Mouse (Mus musculus) midbrain, embryonic 13.5 days (tissue): ENCODE data around the gene Npr3. TPM values are rescaled to one million over a fixed set of nuclear protein-coding genes. Genes with fewer than 3 reads are reported as not detected.
A peak's percentile ranks its signal among the peaks of the same experiment; 100 is the strongest.

Experiments
- ATAC-seq: fragments of 200-750 bp; cut with Nextera tagmentation; 2 replicates; pipeline ENCODE4 v1.8.0; 2017; ENCODE audit warnings: mild to moderate bottlenecking, moderate TSS enrichment, moderate library complexity
- H3K27ac ChIP-seq: fragments of 300-500 bp; sonication (generic); 2 replicates; pipeline ENCODE4 v1.5.1; 2015; ENCODE audit warnings: inconsistent platforms, mild to moderate bottlenecking, moderate library complexity
- H3K27me3 ChIP-seq: fragments of 300-500 bp; sonication (generic); 2 replicates; pipeline ENCODE4 v1.6.1; 2015; ENCODE audit warnings: mild to moderate bottlenecking, inconsistent platforms
- H3K36me3 ChIP-seq: fragments of 300-500 bp; sonication (generic); 2 replicates; pipeline ENCODE4 v1.6.1; 2015; ENCODE audit warnings: mild to moderate bottlenecking, inconsistent platforms
- H3K4me1 ChIP-seq: fragments of 300-500 bp; sonication (generic); replicated peaks from 2 replicates; pipeline ENCODE4 v1.6.1; 2015; ENCODE audit warnings: inconsistent platforms
- H3K4me2 ChIP-seq: fragments of 300-500 bp; sonication (generic); replicated peaks from 2 replicates; pipeline ENCODE4 v1.6.1; 2015; ENCODE audit warnings: moderate library complexity, mild to moderate bottlenecking, inconsistent platforms
- H3K4me3 ChIP-seq: fragments of 300-500 bp; sonication (generic); replicated peaks from 2 replicates; pipeline ENCODE4 v1.5.1; 2015; ENCODE audit warnings: mild to moderate bottlenecking, inconsistent platforms
- H3K9ac ChIP-seq: fragments of 300-500 bp; sonication (generic); replicated peaks from 2 replicates; pipeline ENCODE4 v1.6.1; 2015; ENCODE audit warnings: mild to moderate bottlenecking, inconsistent platforms
- H3K9me3 ChIP-seq: fragments of 300-500 bp; sonication (generic); 2 replicates; pipeline ENCODE4 v1.6.1; 2016; ENCODE audit warnings: mild to moderate bottlenecking, inconsistent platforms
- WGBS: fragments of 180-500 bp; shearing (Covaris S2); methylation state at CpG from one replicate; pipeline ENCODE4 v1.1.7; 2015; 5-methylcytosine and 5-hydroxymethylcytosine counted together
- polyA plus RNA-seq: library from polyadenylated mRNA; unstranded; fragments of >200 nt; fragmentation: Nextera tagmentation; extraction: Ambion mirVana; gene quantifications from 2 replicates; pipeline ENCODE4 v1.2.1, GENCODE M21; 2015

Gene Npr3
- polyA plus RNA-seq = 1.1 and 1.2 TPM in 2 replicates

DNA sequence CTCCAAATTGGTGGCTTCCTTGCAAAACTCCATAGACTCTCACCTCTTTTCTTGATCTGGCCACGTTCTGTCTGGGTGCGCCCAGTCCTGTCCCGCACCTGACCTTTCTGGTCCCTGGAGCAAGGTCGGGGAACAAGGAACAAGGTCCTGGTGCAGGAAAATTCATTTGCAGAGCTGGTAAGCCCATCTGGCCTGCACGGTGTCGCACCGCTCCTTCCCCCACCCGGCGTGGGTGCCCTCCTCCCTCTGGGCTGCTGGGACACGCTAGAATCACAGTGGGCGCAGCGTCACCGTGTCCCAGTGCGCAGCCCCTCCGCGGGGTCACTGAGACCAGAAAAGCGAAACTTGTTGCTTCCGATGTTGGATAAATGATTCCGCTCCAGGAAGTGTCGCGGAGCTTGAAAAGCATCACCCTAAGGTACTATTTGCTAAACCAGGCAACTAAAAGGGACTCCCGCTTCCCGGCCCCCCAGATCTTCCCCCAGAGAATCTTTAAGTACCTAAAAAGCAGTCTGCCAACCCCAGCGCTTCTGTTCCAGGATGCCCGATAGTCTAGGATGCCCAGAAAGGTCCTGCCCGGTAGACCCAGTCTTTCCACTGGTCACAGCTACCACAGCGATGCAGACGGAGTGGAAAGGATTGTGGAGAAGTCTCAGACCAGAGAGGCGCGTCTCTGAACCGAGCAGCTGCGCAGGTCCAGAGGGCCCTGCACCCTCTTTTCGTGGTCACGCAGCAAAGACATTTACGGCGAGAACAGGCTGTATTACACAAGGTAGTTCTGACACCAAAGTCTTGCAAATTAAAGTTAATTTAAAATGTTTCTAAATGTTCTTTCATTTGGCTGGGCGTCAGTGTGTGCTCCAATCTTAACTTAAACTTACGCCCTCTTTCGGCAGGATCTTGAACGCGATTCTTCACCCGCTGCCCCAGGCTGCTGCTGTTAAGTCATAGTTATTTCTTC is at the start of gene Npr3:
Gene Npr3, minus strand, starts transcription at position 717 of the 961 bp plus-strand sequence.
- WGBS = under 1% methylated on average over 42 of the region's 42 CpGs
- Histone ChIP-seq H3K4me3 (peak within 1 kb of the TSS; percentile 57), H3K4me1 (peaks cover 51% of the 10 kb centered on the region), H3K9me3 (no peaks in the 10 kb centered on the region), H3K9ac (peak within 1 kb of the TSS; percentile 48; the same call in 1 of the 2 replicates), H3K4me2 (peak within 1 kb of the TSS; percentile 96), H3K27ac (no peak within 1 kb of the TSS), H3K27me3 (peaks cover 72% of the 10 kb centered on the region), H3K36me3 (no peaks in the 10 kb centered on the region)
- 0 out of 2 replicates have a peak, but pooled peaks have one; percentile 12 for ATAC-seq

DNA sequence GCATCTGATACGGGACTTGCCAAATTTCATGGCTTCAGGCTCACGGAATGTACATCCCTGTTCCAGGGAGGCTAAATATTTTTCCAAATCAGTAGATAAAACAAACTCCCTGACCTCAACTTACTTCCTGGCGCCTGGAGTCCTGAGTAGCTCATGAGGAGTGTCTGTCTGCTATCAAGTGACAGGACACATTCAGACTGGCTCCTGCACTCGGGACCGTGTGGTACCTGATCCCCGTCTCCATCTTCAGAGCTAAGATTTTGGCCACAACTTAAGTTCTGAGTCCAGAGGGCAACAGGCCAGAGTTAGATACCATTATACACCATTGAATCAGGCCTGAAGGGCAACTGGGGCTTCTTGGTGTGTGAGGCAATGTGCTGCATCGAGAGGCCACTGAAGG is 49.0 kb upstream of the Npr3 start:
- no peak overlapping the region for H3K27ac ChIP-seq
- H3K36me3 ChIP-seq = no peaks in the 10 kb centered on the region
- WGBS = 90% methylated on average over 7 of the region's 7 CpGs
- H3K27me3 ChIP-seq = no peaks in the 10 kb centered on the region
- no peaks in the 10 kb centered on the region for H3K4me1 ChIP-seq
- H3K9ac ChIP-seq = no peak overlapping the region
- ATAC-seq = no peak
- no peaks in the 10 kb centered on the region for H3K9me3 ChIP-seq
- no peak overlapping the region for H3K4me3 ChIP-seq
- H3K4me2 ChIP-seq = no peak overlapping the region

DNA sequence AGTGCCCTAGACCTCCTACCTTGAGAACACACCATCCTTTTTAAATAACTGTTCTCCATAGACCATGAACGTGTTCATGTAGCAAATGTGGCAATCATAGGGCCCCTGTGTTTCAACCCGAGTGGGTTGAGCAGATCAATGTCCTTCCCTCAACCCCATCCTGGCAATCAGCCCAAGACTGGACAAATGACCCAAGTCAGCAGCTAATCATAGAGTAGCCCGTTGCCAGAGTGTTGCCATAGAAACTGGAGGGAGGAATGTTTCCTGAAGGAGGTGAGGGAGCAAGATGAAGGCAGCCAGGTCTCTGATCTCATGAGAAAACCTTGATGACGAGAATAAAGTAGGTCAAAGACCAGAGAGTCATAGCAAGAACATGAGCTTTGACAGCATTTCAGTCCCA is 47.1 kb upstream of the Npr3 start:
- H3K4me1 ChIP-seq = no peaks in the 10 kb centered on the region
- 55% methylated on average over 4 of the region's 4 CpGs for WGBS

DNA sequence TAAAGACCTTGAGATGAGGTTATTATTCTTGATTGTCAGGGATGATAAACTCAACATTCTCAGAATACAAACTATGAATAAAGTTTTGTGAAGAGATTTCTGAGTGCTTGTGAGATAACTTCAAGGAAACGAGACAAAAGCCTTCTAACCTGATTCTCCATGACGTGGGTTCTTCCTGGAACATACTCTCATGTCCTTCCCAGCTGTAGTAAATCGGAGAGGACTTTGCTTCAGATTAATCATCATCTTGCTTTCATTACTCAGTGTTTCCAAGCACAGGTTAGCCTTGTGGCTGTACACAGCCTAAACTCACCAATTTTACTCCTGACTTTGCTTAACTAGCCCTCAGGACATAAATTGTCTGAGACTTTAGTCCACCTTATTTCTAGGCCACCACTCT is 45.1 kb upstream of the Npr3 start:
- WGBS = 83% methylated on average over 3 of the region's 3 CpGs

More for the DNA sequence above, 47.1 kb upstream of the Npr3 start:
- ATAC-seq = no peak
- H3K27ac ChIP-seq = no peak overlapping the region
- no peak overlapping the region for H3K9ac ChIP-seq
- no peaks in the 10 kb centered on the region for H3K27me3 ChIP-seq
- H3K4me2 ChIP-seq = no peak overlapping the region
- no peak overlapping the region for H3K4me3 ChIP-seq
- no peaks in the 10 kb centered on the region for H3K9me3 ChIP-seq
- H3K36me3 ChIP-seq = no peaks in the 10 kb centered on the region

DNA sequence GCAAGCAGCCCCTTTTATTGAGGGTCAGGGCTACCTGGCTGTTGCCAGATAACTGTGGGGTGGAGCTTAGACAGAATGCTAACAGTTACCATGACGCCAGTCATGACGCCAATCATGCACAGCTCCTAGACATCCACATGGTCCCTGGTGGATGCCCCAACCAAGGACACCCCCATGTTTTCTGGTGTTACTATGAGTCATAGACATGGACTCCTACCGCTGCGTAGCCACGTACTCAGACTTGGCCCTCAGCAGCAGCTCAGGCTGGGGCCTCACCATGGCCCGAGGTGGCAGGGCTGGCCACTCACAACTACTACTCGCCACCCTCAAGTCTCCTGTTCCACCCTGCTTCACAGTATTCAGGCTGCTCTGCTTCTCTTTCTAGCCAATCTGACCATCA is 44.1 kb upstream of the Npr3 start:
- Histone ChIP-seq H3K4me2 (no peak overlapping the region), H3K4me1 (no peaks in the 10 kb centered on the region), H3K9me3 (no peaks in the 10 kb centered on the region), H3K27ac (no peak overlapping the region), H3K36me3 (no peaks in the 10 kb centered on the region), H3K4me3 (no peak overlapping the region), H3K27me3 (no peaks in the 10 kb centered on the region), H3K9ac (no peak overlapping the region)
- ATAC-seq = no peak
- 93% methylated on average over 7 of the region's 7 CpGs for WGBS

More for the DNA sequence above, 45.1 kb upstream of the Npr3 start:
- Histone ChIP-seq H3K9me3 (no peaks in the 10 kb centered on the region), H3K27me3 (no peaks in the 10 kb centered on the region), H3K4me3 (no peak overlapping the region), H3K4me1 (no peaks in the 10 kb centered on the region), H3K4me2 (no peak overlapping the region), H3K27ac (no peak overlapping the region), H3K36me3 (no peaks in the 10 kb centered on the region), H3K9ac (no peak overlapping the region)
- no peak for ATAC-seq

DNA sequence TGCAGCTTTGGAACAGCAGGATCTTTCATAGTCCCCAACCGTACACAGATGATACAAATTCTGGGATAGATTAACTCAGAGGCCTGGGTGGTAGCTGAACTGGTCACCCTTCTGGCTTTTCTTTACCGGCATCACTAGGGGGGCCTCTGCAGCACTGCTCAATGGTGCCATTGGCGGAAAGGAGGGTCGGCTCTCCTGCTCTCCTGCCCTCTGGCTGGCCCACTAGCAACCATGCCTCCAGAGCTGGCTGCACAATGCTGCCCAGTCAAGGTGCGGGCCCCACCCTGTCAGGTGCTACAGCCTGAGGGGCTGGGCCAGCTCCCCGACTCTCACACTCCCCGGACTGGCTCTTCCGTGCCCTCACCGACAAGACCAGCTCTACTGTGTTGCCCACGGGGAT is 43.1 kb upstream of the Npr3 start:
- no peaks in the 10 kb centered on the region for H3K36me3 ChIP-seq
- no peak overlapping the region for H3K4me3 ChIP-seq
- H3K9me3 ChIP-seq = no peaks in the 10 kb centered on the region
- WGBS = 93% methylated on average over 10 of the region's 10 CpGs
- H3K4me2 ChIP-seq = no peak overlapping the region
- H3K27ac ChIP-seq = no peak overlapping the region
- H3K27me3 ChIP-seq = no peaks in the 10 kb centered on the region
- ATAC-seq = 0 out of 2 replicates have a peak, but pooled peaks have one; percentile 30
- no peaks in the 10 kb centered on the region for H3K4me1 ChIP-seq
- H3K9ac ChIP-seq = no peak overlapping the region

DNA sequence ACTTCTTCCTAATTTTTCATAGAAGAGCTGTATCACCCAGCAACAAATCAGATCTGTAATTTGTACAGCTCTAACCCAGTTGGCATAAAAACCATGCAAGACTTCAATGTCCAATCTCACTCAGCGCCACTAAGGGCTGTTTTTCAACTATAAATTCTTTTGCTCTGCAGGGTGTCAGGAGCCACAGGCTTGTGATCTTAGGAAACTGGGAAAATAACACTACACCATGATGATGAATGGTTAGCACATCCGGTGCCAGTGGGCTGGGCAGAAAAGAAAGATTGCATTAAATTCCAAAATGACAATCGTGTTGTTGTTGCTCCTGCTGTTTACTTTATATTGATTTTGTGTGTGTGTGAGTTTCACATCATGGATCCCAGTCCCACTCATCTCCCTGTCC is 42.4 kb upstream of the Npr3 start:
- Histone ChIP-seq H3K4me3 (no peak overlapping the region), H3K9ac (no peak overlapping the region), H3K27ac (no peak overlapping the region), H3K4me1 (no peaks in the 10 kb centered on the region), H3K36me3 (no peaks in the 10 kb centered on the region), H3K4me2 (no peak overlapping the region), H3K27me3 (no peaks in the 10 kb centered on the region), H3K9me3 (no peaks in the 10 kb centered on the region)
- 95% methylated on average over 3 of the region's 3 CpGs for WGBS
- no peak for ATAC-seq

DNA sequence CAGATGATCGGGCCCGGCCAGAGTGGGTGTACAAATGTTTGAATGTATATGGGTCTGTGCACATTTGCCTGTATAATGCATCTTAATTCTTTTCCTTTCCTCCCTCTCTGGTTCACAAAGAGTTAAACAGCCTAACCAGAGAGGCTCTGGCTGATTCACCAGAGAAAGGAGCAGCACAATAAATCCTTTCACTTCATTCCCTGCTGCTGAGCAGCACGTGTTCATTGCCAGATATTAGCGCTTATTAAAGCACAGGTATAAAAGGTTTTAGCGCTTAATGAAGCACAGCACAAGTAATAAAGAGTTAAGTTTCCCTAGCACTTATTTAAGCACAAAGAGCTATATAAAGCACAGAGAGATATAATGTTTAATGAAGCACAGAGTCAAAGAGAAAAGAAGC is 33.8 kb upstream of the Npr3 start:
- no peaks in the 10 kb centered on the region for H3K27me3 ChIP-seq
- H3K27ac ChIP-seq = no peak overlapping the region
- no peak overlapping the region for H3K9ac ChIP-seq
- 0 out of 2 replicates have a peak, but pooled peaks cover 3% of the 10 kb centered on the region for H3K4me1 ChIP-seq
- 44% methylated on average over 5 of the region's 5 CpGs for WGBS
- no peaks in the 10 kb centered on the region for H3K9me3 ChIP-seq
- H3K4me3 ChIP-seq = no peak overlapping the region
- no peak for ATAC-seq
- H3K36me3 ChIP-seq = no peaks in the 10 kb centered on the region
- H3K4me2 ChIP-seq = no peak overlapping the region

DNA sequence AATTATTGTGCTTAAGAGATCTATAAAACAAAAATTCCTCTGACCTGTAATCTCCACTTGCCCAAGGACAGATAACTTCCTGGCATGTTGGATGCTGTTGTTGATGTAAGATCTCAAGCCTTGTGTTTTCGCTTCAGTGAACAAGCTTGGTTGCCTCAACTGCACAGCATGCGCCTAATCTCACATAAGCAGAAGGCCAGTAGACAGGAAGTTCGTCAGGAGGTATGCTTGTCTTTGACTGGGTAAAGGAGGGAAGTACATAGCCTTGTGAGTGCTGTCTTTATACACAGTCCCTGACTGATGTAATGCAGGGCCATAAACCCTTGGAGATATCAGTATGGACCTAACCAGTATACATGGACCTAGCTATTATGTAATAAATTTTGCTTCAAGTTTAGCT is 20.7 kb upstream of the Npr3 start:
- ATAC-seq = no peak
- Histone ChIP-seq H3K9me3 (no peaks in the 10 kb centered on the region), H3K9ac (no peak overlapping the region), H3K4me1 (no peaks in the 10 kb centered on the region), H3K27ac (no peak overlapping the region), H3K4me2 (no peak overlapping the region), H3K27me3 (no peaks in the 10 kb centered on the region), H3K36me3 (no peaks in the 10 kb centered on the region), H3K4me3 (no peak overlapping the region)
- WGBS = 82% methylated on average over 3 of the region's 3 CpGs

DNA sequence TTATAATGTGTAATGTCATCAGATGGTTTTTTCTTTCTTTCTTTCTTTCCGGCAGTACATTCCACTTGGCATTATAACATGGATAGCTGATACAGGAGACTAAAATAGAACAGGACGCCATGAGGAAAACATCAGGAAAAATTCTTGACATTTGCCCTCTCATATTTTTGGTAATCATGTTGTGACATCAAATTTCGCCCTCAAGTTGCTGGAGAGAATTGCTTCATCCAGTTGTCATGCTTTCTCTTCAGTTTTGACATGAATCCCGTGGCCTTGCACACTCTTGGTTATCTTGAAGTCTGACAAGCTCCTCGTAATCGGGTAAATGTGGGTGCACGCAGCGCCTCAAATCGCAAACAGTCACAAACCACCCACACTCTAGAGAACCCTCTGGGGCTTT is 7.0 kb upstream of the Npr3 start:
- WGBS = 89% methylated on average over 9 of the region's 9 CpGs
- no peaks in the 10 kb centered on the region for H3K4me1 ChIP-seq

DNA sequence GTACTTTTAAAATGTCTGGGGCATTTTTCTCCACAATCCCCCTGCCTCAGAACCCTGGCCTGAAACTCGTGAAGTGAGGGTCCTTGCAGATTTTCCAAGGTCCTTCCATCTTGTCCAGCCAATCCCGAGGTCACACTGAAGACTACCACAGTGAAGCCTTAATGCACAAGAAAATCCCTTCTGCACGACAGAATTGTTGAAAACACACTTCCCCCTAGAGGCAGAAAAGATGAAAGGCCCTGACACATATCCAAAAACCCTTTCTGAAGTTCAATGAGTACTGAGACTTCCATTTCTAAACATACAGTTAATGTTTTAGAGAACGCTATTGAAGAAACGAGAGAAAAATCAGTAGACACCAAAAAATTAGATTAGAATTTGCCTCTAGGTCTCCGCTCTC is 2.8 kb upstream of the Npr3 start:
- whole genome bisulfite sequencing = 47% methylated on average over 6 of the region's 6 CpGs
- no peak overlapping the region for H3K27ac ChIP-seq
- H3K27me3 ChIP-seq = peaks cover 41% of the 10 kb centered on the region
- H3K9ac ChIP-seq = no peak overlapping the region
- H3K4me3 ChIP-seq = no peak overlapping the region
- H3K4me1 ChIP-seq = peaks cover 31% of the 10 kb centered on the region
- no peaks in the 10 kb centered on the region for H3K36me3 ChIP-seq
- ATAC-seq = no peak
- no peak overlapping the region for H3K4me2 ChIP-seq
- no peaks in the 10 kb centered on the region for H3K9me3 ChIP-seq

More for the DNA sequence above, 7.0 kb upstream of the Npr3 start:
- no peak overlapping the region for H3K9ac ChIP-seq
- H3K9me3 ChIP-seq = no peaks in the 10 kb centered on the region
- H3K27ac ChIP-seq = no peak overlapping the region
- H3K4me2 ChIP-seq = no peak overlapping the region
- no peaks in the 10 kb centered on the region for H3K36me3 ChIP-seq
- ATAC-seq = no peak
- H3K4me3 ChIP-seq = no peak overlapping the region
- H3K27me3 ChIP-seq = peaks cover under 1% of the 10 kb centered on the region; the same call in 1 of the 2 replicates

DNA sequence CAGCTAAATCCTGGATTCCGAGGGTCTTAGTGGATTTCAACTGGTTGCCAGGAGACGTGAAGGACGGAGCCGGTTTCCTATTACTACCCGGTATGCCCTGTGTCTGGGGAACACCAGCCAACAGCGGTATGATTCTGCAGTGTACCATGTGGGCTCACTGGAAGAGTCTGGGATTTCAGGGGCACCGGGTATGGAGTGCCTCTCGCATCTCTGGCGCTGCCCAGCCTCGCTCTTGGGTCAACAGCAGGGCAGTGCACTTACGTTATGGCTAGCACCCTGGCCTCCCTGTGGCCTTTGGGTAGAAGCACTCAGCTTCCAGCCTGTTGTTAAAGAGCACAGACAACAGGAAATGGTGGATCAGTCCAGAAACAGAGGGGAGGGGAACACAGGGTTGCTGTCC is 1.1 kb upstream of the Npr3 start:
- Histone ChIP-seq H3K9me3 (no peaks in the 10 kb centered on the region), H3K36me3 (no peaks in the 10 kb centered on the region), H3K9ac (no peak overlapping the region), H3K27me3 (peaks cover 59% of the 10 kb centered on the region), H3K4me2 (peak overlapping the region; percentile 32), H3K4me1 (peaks cover 48% of the 10 kb centered on the region), H3K27ac (no peak overlapping the region), H3K4me3 (0 out of 2 replicates have a peak overlapping the region, but pooled peaks have one; percentile 2)
- ATAC-seq = no peak
- 8% methylated on average over 11 of the region's 11 CpGs for WGBS
